Mouse (Mus musculus) right cerebral cortex, adult 2 months (tissue): ENCODE data around the gene Fam20b.
A peak's percentile ranks its signal among the peaks of the same experiment; 100 is the strongest.

Experiments used
- DNase-seq, 2 experiments: peaks; one replicate each; pipeline ENCODE4 v3.0.0; 2021 to 2022; ENCODE audit warnings: low spot score in 2 of 2

Gene Fam20b

DNA sequence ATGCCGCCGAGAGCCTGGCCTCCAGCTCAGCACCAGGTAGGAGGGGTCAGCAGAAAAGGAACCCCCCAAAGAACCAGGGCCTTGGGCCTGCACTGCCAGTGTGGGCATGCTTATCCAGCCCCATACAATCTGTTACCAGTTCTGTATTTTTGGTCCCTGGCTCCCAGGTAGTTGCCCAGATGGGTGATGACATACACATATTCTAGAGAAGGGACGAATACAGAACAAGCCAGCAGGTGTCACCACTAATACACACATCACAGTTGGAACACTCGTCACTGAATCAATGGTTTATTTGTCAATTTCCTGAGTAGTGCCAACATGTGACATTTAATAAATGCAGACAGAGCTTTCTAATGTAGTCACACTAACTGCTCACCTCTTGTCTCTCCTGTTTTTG lies 78.3 kb downstream of the Fam20b start:
- DNase-seq, result no peak

DNA sequence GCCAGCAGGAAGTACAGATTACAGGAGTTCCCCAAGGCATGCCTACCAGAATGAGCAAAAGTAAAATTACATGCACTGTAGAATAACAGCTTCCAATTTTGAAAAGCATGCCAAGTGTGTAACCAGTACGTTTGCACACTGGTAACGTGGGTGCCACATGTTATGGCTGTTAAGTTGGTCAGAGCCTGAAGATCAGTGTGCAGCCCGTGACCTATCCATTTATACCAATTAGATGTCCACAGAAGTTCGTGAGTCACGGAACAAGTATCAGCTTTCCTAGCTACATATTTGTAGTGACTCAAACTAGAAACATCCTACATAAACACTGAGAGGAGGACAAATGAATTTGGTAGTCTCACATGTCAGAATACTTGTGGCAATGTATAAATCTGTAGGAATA lies 79.4 kb downstream of the Fam20b start:
- no peak for DNase-seq

DNA sequence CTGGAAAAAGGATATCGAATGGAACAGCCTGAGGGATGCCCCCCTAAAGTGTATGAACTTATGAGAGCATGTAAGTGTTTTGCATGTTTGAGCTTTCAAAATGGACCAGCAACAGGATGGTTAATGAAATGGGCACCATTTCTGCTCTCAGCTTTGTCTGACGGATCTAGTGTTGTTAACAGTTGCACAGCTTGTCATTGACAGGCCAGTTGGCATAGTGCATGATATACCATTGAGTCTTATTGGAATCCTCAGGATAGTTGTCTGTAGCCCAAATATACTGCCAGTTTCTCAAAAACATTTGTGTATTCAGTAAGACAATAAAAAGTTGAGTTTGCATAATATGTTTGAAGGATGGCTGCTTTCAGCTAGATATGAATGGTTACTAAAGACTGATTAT lies 83.7 kb downstream of the Fam20b start:
- DNase-seq, result no peak

DNA sequence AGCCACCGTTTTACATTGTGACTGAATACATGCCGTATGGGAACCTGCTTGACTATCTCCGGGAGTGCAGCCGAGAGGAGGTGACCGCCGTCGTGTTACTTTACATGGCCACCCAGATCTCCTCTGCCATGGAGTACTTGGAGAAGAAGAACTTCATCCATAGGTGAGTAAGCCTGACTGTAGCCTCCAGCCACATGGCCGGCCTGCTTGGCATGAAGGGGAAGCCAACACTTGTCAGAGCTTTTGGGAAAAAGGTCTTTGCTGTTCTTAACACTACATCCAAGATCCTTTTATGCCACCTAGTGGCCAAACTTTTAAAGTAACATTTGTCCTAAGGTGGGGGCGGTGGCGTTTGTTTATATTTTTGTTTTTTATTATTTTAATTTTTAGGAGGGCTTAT lies 85.8 kb downstream of the Fam20b start:
- DNase-seq, result no peak

DNA sequence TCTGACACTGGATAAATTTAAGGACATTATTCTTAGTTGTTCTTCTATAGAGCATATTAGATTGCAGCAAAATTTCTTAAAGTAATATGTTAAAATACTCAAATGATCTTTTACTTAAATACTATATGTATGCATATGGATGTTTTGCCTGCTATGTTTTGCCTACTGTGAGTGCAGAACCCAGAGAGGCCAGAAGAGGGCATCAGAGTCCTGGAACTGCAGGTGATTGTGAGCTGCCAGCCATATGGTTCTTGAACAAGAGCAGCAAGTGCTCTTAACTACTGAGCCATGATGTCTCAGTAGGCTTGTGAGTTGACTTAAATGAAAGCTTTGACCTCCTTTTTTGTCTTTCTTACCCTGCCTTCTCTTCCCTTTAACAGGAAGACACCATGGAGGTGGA lies 87.9 kb downstream of the Fam20b start:
- no peak for DNase-seq

DNA sequence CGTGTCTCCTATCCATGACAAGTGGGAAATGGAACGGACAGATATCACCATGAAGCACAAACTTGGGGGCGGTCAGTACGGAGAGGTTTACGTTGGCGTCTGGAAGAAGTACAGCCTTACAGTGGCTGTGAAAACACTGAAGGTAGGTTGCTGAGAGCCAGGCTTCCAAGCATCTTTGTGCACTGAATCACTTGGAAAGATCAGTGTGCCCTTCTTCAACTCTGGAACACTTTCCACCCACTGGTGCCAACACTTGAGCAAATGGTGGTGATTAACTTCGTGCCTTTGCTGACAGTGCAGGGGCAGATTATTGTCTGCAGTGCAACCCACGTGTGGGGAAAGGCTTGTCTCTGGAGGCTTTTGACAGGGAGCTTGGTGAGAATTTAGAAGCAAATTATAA lies 88.9 kb downstream of the Fam20b start:
- DNase-seq, result peak; percentile 39 to 46
